Mouse (Mus musculus): Measurements from ENCODE around the gene Ssbp3. TPM values are rescaled to one million over a fixed set of nuclear protein-coding genes. Genes with fewer than 3 reads are reported as not detected.

Gene Ssbp3
- total and polyA plus RNA-seq, 2 experiments, result 12.9 to 36.7 TPM

DNA sequence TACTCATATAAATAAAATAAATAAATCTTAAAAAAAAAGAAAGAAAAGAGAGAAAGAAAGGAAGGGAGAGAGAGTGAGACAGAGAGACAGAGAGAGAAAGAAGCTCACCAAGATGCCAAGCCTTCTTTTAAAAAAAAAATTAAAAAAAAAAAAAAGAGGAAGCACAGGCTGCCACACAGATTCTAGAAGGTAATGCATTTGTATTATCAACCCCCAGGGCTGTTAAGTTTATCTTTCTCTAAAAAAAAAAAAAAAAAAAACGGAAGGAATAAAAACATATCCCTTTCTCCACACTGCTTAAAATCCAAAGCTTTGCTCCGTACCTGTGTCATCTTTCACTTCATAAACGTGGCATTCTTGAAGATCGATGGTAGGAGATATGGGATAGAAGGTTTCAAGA, 151.1 kb downstream of the Ssbp3 start:
- peaks cover 19% of the 10 kb centered on the region for H3K36me3 ChIP-seq (ENCODE audit: control insufficient read depth, insufficient read depth, low read length)
- WGBS, result 94% methylated on average over 4 of the region's 4 CpGs
- H3K4me3 ChIP-seq (ENCODE audit: insufficient read depth, low read depth, low read length), result no peak overlapping the region
- DNase-seq (ENCODE audit: extremely low read depth, low read depth, low spot score), result no peak
- no peak overlapping the region for H3K9ac ChIP-seq (ENCODE audit: low read depth, low read length)
- no peaks in the 10 kb centered on the region for H3K27me3 ChIP-seq (ENCODE audit: control insufficient read depth, insufficient read depth, low read length)
- H3K27ac ChIP-seq (replicated peaks; ENCODE audit: insufficient read depth, low read depth, low read length), result no peak overlapping the region
- peaks cover 5% of the 10 kb centered on the region; the same call in 1 of the 2 replicates for H3K4me1 ChIP-seq (ENCODE audit: control insufficient read depth, insufficient read depth, low read length)
- TF ChIP-seq CTCF (IDR thresholded peaks at IDR 0.05; ENCODE audit: low read depth, low read length) (no peak), POLR2A (IDR thresholded peaks at IDR 0.05; ENCODE audit: extremely low read depth, insufficient read depth, low read length) (no peak)
- peaks cover 5% of the 10 kb centered on the region; the same call in 1 of the 2 replicates for H3K79me2 ChIP-seq (ENCODE audit: control insufficient read depth, insufficient read depth, low read length)

GRCm38 (mm10) chr4:107063214-107063613, 152.7 kb downstream of the Ssbp3 start:
- WGBS, result 83% methylated on average over 3 of the region's 3 CpGs
- Histone ChIP-seq H3K4me3 (ENCODE audit: insufficient read depth, low read depth, low read length) (no peak overlapping the region), H3K79me2 (ENCODE audit: control insufficient read depth, insufficient read depth, low read length) (peaks cover 5% of the 10 kb centered on the region; the same call in 1 of the 2 replicates), H3K27ac (replicated peaks; ENCODE audit: insufficient read depth, low read depth, low read length) (no peak overlapping the region), H3K36me3 (ENCODE audit: control insufficient read depth, insufficient read depth, low read length) (peaks cover 16% of the 10 kb centered on the region), H3K27me3 (ENCODE audit: control insufficient read depth, insufficient read depth, low read length) (no peaks in the 10 kb centered on the region), H3K9ac (ENCODE audit: low read depth, low read length) (no peak overlapping the region), H3K4me1 (ENCODE audit: control insufficient read depth, insufficient read depth, low read length) (peaks cover 5% of the 10 kb centered on the region; the same call in 1 of the 2 replicates)
- DNase-seq (ENCODE audit: extremely low read depth, low read depth, low spot score), result no peak
- TF ChIP-seq CTCF (IDR thresholded peaks at IDR 0.05; ENCODE audit: low read depth, low read length) (no peak), POLR2A (IDR thresholded peaks at IDR 0.05; ENCODE audit: extremely low read depth, insufficient read depth, low read length) (no peak)

DNA sequence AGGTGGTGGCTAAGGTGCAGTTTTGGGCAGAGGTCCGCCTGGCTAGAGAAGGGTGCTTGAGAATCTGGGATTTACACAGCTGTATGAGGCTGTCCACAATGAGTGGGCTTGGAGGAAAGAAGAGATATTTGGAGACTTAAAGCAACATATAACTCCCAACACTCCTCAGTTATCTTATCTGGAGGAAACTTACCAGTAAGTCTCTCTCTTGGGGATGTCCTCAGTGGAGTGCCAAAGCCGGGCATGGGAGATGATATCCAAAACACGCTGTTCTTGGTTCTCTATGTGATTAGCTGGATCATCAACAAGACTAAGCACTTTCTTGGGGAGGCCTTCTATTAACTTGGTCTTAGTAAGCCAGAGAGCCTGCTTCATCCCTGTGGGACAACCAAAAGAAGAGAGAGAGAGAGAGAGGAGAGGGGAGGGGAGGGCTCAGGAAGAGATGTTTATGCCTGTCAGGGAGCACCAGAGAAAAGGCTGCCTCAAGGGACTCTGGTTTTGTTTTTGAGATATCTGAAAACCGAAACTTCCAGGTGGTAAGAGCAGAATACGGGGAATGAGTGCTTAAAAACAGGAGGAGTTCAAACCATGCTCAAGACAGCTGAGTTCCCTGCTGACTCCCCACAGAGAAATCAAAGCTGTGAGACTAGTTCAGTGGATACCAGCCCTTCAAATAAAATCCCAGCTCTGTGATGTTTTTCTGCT, 154.0 kb downstream of the Ssbp3 start:
- Histone ChIP-seq H3K27ac (replicated peaks; ENCODE audit: insufficient read depth, low read depth, low read length) (no peak overlapping the region), H3K79me2 (ENCODE audit: control insufficient read depth, insufficient read depth, low read length) (peaks cover 5% of the 10 kb centered on the region; the same call in 1 of the 2 replicates), H3K9ac (ENCODE audit: low read depth, low read length) (no peak overlapping the region), H3K4me1 (ENCODE audit: control insufficient read depth, insufficient read depth, low read length) (peaks cover 5% of the 10 kb centered on the region; the same call in 1 of the 2 replicates), H3K4me3 (ENCODE audit: insufficient read depth, low read depth, low read length) (no peak overlapping the region), H3K27me3 (ENCODE audit: control insufficient read depth, insufficient read depth, low read length) (no peaks in the 10 kb centered on the region), H3K36me3 (ENCODE audit: control insufficient read depth, insufficient read depth, low read length) (peaks cover 14% of the 10 kb centered on the region)
- 90% methylated on average over 5 of the region's 5 CpGs for WGBS
- TF ChIP-seq CTCF (IDR thresholded peaks at IDR 0.05; ENCODE audit: low read depth, low read length), result no peak
- no peak for DNase-seq (ENCODE audit: extremely low read depth, low read depth, low spot score)

DNA sequence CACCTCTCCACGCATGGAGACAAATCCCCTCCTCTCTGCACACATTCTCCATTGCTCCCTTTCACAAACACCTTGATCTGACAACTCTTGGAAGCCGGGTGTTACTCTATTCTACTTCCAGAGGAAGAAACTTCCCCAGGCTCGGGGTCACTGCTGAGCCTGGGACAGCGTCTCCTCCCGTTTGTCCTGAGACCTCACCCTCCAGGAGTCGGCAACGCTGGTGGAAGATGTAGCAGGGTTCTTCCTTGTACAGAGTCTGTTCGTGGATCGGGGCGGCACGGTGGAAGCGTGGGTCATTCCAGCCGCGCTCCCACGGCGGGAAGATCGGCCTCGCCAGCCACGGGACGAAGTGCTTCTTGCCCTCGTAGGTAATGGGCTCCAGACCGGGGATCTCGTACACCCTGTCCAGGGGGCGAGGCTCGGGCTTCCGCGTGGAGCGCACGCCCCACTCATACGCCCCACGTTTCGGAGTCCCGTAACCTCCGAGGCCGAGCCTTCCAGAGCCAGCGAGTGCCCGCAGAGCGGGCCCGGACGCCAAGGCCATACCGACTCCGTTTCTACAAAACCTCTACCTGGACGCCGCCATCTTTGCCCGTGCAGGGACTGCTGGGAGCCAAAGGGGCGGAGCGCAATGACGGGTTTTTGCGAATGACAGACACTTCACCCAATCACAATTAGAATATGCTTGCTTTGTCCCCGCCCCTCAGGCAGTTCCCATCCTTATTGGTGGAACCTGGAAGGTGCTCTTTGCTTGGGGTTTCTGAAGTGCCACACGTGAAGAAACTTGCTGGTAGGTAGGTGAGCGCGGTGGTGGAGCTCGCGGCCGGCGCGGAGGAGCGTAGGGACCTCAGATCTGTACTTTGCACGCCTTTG, 156.0 kb downstream of the Ssbp3 start, which contains the start of the genes Mrpl37 and Cyb5rl:
Gene Mrpl37 (minus strand): TSS at position 617 of the 873 bp plus-strand sequence.
Gene Cyb5rl (plus strand): TSS at position 737 of the 873 bp plus-strand sequence.
- peak within 1 kb of the TSS; percentile 79 for H3K4me3 ChIP-seq (ENCODE audit: insufficient read depth, low read depth, low read length)
- H3K9ac ChIP-seq (ENCODE audit: low read depth, low read length), result peak within 1 kb of the TSS; percentile 86
- H3K36me3 ChIP-seq (ENCODE audit: control insufficient read depth, insufficient read depth, low read length), result peaks cover 6% of the 10 kb centered on the region
- peaks cover 5% of the 10 kb centered on the region; the same call in 1 of the 2 replicates for H3K79me2 ChIP-seq (ENCODE audit: control insufficient read depth, insufficient read depth, low read length)
- WGBS, result under 1% methylated on average over 60 of the region's 60 CpGs
- peak within 1 kb of the TSS; percentile 71 for H3K27ac ChIP-seq (replicated peaks; ENCODE audit: insufficient read depth, low read depth, low read length)
- H3K27me3 ChIP-seq (ENCODE audit: control insufficient read depth, insufficient read depth, low read length), result no peaks in the 10 kb centered on the region
- H3K4me1 ChIP-seq (ENCODE audit: control insufficient read depth, insufficient read depth, low read length), result peaks cover 5% of the 10 kb centered on the region; the same call in 1 of the 2 replicates
- TF ChIP-seq CTCF (IDR thresholded peaks at IDR 0.05; ENCODE audit: low read depth, low read length), result 0 out of 2 replicates have a peak, but pooled peaks have one; percentile 7
- peak; percentile 95 for TF ChIP-seq POLR2A (IDR thresholded peaks at IDR 0.05; ENCODE audit: extremely low read depth, insufficient read depth, low read length)
- DNase-seq (ENCODE audit: extremely low read depth, low read depth, low spot score), result peak; percentile 94

DNA sequence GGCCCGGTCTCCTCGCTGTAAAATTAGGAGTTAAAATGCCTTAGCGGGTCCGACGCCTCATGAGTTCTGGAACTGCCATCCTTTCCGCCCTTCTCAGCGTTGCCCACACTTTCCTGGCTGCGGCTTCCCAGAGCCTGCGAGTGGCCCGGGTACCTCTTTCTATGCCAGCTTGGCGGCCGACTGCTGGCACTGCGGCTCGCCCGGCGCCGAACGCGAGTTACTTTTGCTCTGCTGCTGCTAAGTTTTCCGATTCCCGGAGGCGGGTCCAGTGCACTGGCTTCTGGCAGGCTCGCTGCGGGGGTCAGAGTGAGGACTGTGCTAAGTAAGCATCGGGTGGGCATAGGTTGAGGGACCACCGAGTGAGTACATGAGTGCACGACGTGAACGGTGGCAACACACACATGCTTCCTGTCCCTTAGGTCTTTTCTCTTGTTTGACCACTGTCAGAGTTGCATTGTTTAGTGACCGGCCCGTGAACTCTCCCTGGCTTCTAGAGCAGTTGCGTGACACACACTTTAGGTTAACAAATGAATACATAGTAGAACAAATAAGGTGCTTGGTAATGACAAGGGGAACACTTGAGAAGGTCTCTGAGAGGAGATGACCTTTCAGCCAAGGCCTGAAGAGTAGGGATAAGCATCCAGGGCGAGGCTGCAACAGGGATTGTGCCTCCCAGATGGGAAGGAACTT, 156.8 kb downstream of the Ssbp3 start:
- DNase-seq (ENCODE audit: extremely low read depth, low read depth, low spot score), result peak; percentile 38
- H3K27ac ChIP-seq (replicated peaks; ENCODE audit: insufficient read depth, low read depth, low read length), result peak overlapping the region; percentile 71
- WGBS, result 3% methylated on average over 33 of the region's 33 CpGs

More for the DNA sequence above, 156.8 kb downstream of the Ssbp3 start:
- TF ChIP-seq POLR2A (IDR thresholded peaks at IDR 0.05; ENCODE audit: extremely low read depth, insufficient read depth, low read length) (no peak), CTCF (IDR thresholded peaks at IDR 0.05; ENCODE audit: low read depth, low read length) (0 out of 2 replicates have a peak, but pooled peaks have one; percentile 12)
- Histone ChIP-seq H3K9ac (ENCODE audit: low read depth, low read length) (peak overlapping the region; percentile 70), H3K79me2 (ENCODE audit: control insufficient read depth, insufficient read depth, low read length) (peaks cover 5% of the 10 kb centered on the region; the same call in 1 of the 2 replicates), H3K4me1 (ENCODE audit: control insufficient read depth, insufficient read depth, low read length) (peaks cover 5% of the 10 kb centered on the region; the same call in 1 of the 2 replicates), H3K4me3 (ENCODE audit: insufficient read depth, low read depth, low read length) (peak overlapping the region; percentile 73), H3K27me3 (ENCODE audit: control insufficient read depth, insufficient read depth, low read length) (no peaks in the 10 kb centered on the region), H3K36me3 (ENCODE audit: control insufficient read depth, insufficient read depth, low read length) (peaks cover under 1% of the 10 kb centered on the region; the same call in 1 of the 2 replicates)
